In genomic region chr6:29636322-29637092, GRCm38 (mm10) we compare ENCODE assay signal across 23 mouse cellular contexts. TPM values are rescaled to one million over a fixed set of nuclear protein-coding genes. Genes with fewer than 3 reads are reported as not detected.
DNase-seq lines count a peak whose midpoint lies in the region; ATAC-seq lines count a peak whose summit lies in the region.
"Had no signal": no experiment of that assay in that cellular context is flagged by ENCODE, and none has a peak within 500 bp of the region (broad histone marks: within the 10 kb centered on the region; RNA-seq: fewer than 3 reads in every experiment).

No protein-coding gene starts in this region.

- DNase-seq in heart, adult 11 months: peak; percentile 82
- DNase-seq in heart, postnatal 10 days: no peak
- DNase-seq in 416B (ENCODE audit: low read depth): peak; percentile 61
- peak; percentile 55 for DNase-seq in ZHBTc4 (ENCODE audit: low read depth, low spot score)
- no peak for DNase-seq in left cerebral cortex, adult 9 months (ENCODE audit: low spot score in 2 of 2)
- DNase-seq: adrenal gland, adult 2 months; adrenal gland, postnatal 14 days; B cell, adult 2 months; cerebellum, adult 11 months; cerebellum, adult 2 months; cerebellum, adult 9-11 months; cerebellum, postnatal 25 days; embryo, embryonic 11 days; gastrocnemius, postnatal 10 days; gastrocnemius, postnatal 36 days; heart, adult 18-20 months; heart, postnatal 14 days; heart, postnatal 4 days had no signal

- 0 out of 2 replicates have a peak, but pooled peaks have one; percentile 14 for ATAC-seq in megakaryocyte progenitor cell, adult 5-6 weeks (replicated peaks; ENCODE audit: poor library complexity)
- no peak for ATAC-seq in activated CD4-positive, CD25-positive, alpha-beta regulatory T cell, adult 4 months
- ATAC-seq: forebrain, embryonic 15.5 days; hindbrain, postnatal 0 days; inflammation-experienced regulatory T-cells, adult 6 months had no signal

- intact Hi-C loops in heart, postnatal 10 days (cut with DNase I): no loop called here

RNA-seq across cellular contexts. Expression of gene Tnpo3, which starts 26.8 kb away (rescaled TPM):
- 10 to 100 TPM; 42.5 to 48.5 TPM for total RNA-seq in heart, postnatal 10 days (2021)
- total RNA-seq in megakaryocyte progenitor cell, adult 5-6 weeks (2015): 61.7 and 79.3 TPM in 2 replicates
- total RNA-seq in megakaryocyte progenitor cell, adult 5-6 weeks (2017): 61.9 and 74.2 TPM in 2 replicates
- 10 to 100 TPM; 67.1 to 70.6 TPM for polyA plus RNA-seq in activated CD4-positive, CD25-positive, alpha-beta regulatory T cell, adult 4 months (2017; shearing (Covaris generic))

RNA-seq across cellular contexts. Expression of gene Tspan33, which starts 57.5 kb away (rescaled TPM):
- total RNA-seq in heart, postnatal 10 days (2021): 1 to 10 TPM in 1 of 2 experiments, under 1 TPM in 1; 0.82 to 1.1 TPM
- 4.6 and 5.4 TPM in 2 replicates for total RNA-seq in megakaryocyte progenitor cell, adult 5-6 weeks (2015)
- total RNA-seq in megakaryocyte progenitor cell, adult 5-6 weeks (2017): 3.7 and 5.8 TPM in 2 replicates
- under 1 TPM in 1 of 2 experiments, not detected in 1; 0.21 TPM for polyA plus RNA-seq in activated CD4-positive, CD25-positive, alpha-beta regulatory T cell, adult 4 months (2017; shearing (Covaris generic))

Comparison
In these comparisons a context has a peak if more than half of its experiments do, and no peak if none do; other contexts are left out.
1. DNase-seq: peak in heart, adult 11 months (single experiment), 416B (single experiment) and ZHBTc4 (single experiment); none in heart, postnatal 10 days (0 of 2) and left cerebral cortex, adult 9 months (0 of 2).